Mouse (Mus musculus) kidney, embryonic 16.5 days (tissue): Measurements from ENCODE around the gene Zmiz1. TPM values are rescaled to one million over a fixed set of nuclear protein-coding genes. Genes with fewer than 3 reads are reported as not detected.
A peak's percentile ranks its signal among the peaks of the same experiment; 100 is the strongest.

ENCODE experiments used
- ATAC-seq: fragments of 200-750 bp; cut with Nextera tagmentation; 2 replicates; pipeline ENCODE4 v1.8.0; 2017; ENCODE audit warnings: moderate TSS enrichment; ENCODE audit not compliant: low FRiP score, low TSS enrichment
- H3K27ac ChIP-seq: fragments of 300-500 bp; sonication (generic); 2 replicates; pipeline ENCODE4 v1.5.1; 2014; ENCODE audit warnings: low read length
- H3K27me3 ChIP-seq: fragments of 300-500 bp; sonication (generic); 2 replicates; pipeline ENCODE4 v1.6.1; 2014; ENCODE audit warnings: low read length, control low read depth, mixed read lengths; ENCODE audit not compliant: insufficient read depth
- H3K36me3 ChIP-seq: fragments of 300-500 bp; sonication (generic); 2 replicates; pipeline ENCODE4 v1.6.1; 2014; ENCODE audit warnings: low read length, control low read depth, mixed read lengths; ENCODE audit not compliant: insufficient read depth
- H3K4me1 ChIP-seq: fragments of 300-500 bp; sonication (generic); 2 replicates; pipeline ENCODE4 v1.6.1; 2014; ENCODE audit warnings: low read length, control low read depth, mixed read lengths; ENCODE audit not compliant: insufficient read depth
- H3K4me2 ChIP-seq: fragments of 300-500 bp; sonication (generic); replicated peaks from 2 replicates; pipeline ENCODE4 v1.6.1; 2014; ENCODE audit warnings: low read depth, low read length
- H3K4me3 ChIP-seq: fragments of 300-500 bp; sonication (generic); 2 replicates; pipeline ENCODE4 v1.5.1; 2014; ENCODE audit warnings: mild to moderate bottlenecking, low read length
- H3K9ac ChIP-seq: fragments of 300-500 bp; sonication (generic); replicated peaks from 2 replicates; pipeline ENCODE4 v1.6.1; 2014; ENCODE audit warnings: low read length
- H3K9me3 ChIP-seq: fragments of 300-500 bp; sonication (generic); 2 replicates; pipeline ENCODE4 v1.6.1; 2016; ENCODE audit warnings: low read length, control low read depth
- WGBS: fragments of 180-500 bp; shearing (Covaris S2); extraction: QIAGEN DNeasy Blood & Tissue Kit; methylation state at CpG from one replicate; pipeline ENCODE4 v1.1.7; 2014; 5-methylcytosine and 5-hydroxymethylcytosine counted together
- polyA plus RNA-seq: library from polyadenylated mRNA; unstranded; fragments of >200 nt; fragmentation: Nextera tagmentation; extraction: Ambion mirVana; gene quantifications from 2 replicates; pipeline ENCODE4 v1.2.1, GENCODE M21; 2015

Zmiz1 gene
- polyA plus RNA-seq, 1 experiment from 2014 or later = 36.0 TPM

DNA sequence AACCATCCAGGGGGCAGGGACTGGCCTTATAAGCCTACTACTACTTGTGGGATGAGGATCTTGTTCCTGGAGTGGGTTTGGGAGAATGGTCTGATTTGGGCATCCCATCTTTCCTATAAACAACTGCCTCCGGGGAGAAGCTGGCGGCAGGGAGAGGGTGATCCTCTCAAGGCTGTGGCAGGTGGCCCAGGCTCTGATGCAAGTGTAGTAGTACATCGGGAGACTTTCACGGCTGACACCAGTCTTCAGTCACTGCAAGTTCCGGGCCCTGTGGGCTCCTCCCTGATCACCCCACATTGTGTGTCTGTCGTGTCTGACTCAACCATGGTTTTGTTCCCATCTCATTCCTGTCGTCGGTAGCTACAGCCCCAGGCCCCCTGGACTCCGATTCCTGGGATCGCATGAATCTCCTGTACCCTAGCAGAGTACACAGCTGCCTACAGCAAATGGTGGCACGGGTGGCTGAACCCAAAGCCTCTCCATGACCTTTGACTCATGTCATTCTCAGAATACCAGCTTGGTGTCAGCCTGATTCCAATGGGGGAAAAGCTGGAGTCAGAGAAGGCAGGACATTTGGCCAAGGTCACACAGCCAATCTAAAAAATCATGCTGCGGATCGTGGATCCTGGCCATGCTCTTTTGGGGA is 49.2 kb downstream of the Zmiz1 start:
- H3K4me1 ChIP-seq = peaks cover 36% of the 10 kb centered on the region

DNA sequence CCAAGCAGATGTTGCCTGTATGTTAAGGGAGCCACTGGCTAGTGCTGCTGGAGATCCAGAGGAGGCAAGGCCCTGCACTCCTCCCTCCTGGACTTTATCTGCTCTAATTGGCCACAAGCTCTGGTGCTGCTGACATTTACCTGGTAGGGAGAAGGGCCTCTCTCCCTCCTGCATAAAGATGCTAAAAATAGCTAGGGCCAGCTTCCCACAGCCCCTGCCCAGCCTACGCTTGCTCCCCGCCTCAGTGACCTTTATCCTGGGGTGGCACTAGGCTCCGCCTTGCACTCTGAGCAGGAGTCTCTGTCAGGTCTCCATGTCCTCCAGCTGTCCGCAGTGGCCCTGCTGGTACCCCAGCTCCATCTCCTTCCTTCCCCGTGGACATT is 49.8 kb downstream of the Zmiz1 start:
- Histone ChIP-seq H3K4me1 (peaks cover 40% of the 10 kb centered on the region), H3K4me2 (no peak overlapping the region), H3K36me3 (peaks cover 23% of the 10 kb centered on the region), H3K4me3 (no peak overlapping the region), H3K27me3 (no peaks in the 10 kb centered on the region), H3K27ac (no peak overlapping the region), H3K9me3 (no peaks in the 10 kb centered on the region), H3K9ac (no peak overlapping the region)
- 74% methylated on average over 5 of the region's 5 CpGs for WGBS
- ATAC-seq = peak; percentile 11; the same call in 1 of the 2 replicates

More for the DNA sequence above, 49.2 kb downstream of the Zmiz1 start:
- H3K4me2 ChIP-seq = no peak overlapping the region
- no peaks in the 10 kb centered on the region for H3K9me3 ChIP-seq
- no peak overlapping the region for H3K4me3 ChIP-seq
- H3K36me3 ChIP-seq = peaks cover 25% of the 10 kb centered on the region
- no peak overlapping the region for H3K9ac ChIP-seq
- H3K27me3 ChIP-seq = no peaks in the 10 kb centered on the region
- WGBS = 76% methylated on average over 13 of the region's 13 CpGs
- no peak for ATAC-seq
- no peak overlapping the region for H3K27ac ChIP-seq

DNA sequence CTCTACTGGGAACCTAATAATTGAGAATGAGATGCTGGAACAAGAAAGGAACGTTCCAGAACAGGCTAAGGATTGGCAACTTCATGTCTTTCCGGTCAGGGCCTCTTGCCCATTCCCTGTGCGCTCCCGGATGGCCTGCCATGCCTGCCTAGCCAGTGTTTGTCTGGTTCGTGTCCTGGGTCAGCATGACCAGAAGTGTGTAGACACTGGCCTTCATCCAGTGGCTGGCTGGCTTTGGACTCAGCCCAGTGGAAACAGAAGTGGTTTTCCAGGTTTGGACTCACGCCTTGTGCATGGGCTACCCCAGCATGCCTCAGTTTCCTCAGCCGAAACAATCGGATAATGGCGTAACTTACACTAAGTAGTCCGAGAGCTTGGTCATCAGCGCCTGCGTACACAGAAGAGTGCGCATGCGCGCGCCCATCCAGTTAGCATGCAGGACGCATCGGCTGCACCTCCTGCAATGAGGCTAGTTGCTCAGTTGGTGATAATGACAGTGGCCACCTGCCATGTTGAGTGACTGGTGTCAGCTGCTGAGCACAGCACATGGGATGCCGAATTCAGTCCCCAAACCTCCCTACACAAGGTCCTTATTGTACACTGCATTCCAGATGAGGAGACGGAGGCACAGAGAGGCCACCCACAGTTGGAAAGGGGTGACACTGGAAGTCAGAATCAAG is 50.6 kb downstream of the Zmiz1 start:
- Histone ChIP-seq H3K27ac (no peak overlapping the region), H3K27me3 (no peaks in the 10 kb centered on the region), H3K4me1 (peaks cover 40% of the 10 kb centered on the region), H3K36me3 (peaks cover 15% of the 10 kb centered on the region), H3K9me3 (no peaks in the 10 kb centered on the region), H3K9ac (no peak overlapping the region), H3K4me3 (no peak overlapping the region), H3K4me2 (no peak overlapping the region)
- WGBS = 93% methylated on average over 20 of the region's 20 CpGs
- ATAC-seq = no peak

DNA sequence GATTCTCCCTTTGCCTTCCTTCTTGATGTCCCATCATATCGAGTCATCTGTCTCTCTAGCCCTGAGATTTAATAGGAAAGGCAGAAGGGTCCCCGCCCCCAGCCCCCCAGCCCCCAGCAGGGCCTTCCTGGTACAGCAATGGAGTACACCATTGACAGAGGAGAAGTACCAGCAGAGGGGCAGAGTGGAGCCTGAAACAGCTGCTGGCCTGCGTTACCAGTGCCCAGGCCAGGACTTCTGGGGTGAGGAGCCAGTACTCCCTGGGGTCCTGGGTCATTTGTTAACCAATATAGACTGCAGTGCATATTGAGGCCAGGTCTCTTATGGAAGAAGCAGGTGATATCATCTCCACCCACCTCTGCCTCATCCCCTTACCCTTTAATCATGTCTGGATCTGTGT is 51.4 kb downstream of the Zmiz1 start:
- peaks cover 12% of the 10 kb centered on the region for H3K36me3 ChIP-seq
- H3K9ac ChIP-seq = no peak overlapping the region
- H3K4me1 ChIP-seq = peaks cover 48% of the 10 kb centered on the region
- ATAC-seq = no peak
- no peaks in the 10 kb centered on the region for H3K27me3 ChIP-seq
- no peak overlapping the region for H3K4me2 ChIP-seq
- 72% methylated on average over 3 of the region's 3 CpGs for WGBS
- H3K9me3 ChIP-seq = no peaks in the 10 kb centered on the region
- H3K4me3 ChIP-seq = no peak overlapping the region
- no peak overlapping the region for H3K27ac ChIP-seq

DNA sequence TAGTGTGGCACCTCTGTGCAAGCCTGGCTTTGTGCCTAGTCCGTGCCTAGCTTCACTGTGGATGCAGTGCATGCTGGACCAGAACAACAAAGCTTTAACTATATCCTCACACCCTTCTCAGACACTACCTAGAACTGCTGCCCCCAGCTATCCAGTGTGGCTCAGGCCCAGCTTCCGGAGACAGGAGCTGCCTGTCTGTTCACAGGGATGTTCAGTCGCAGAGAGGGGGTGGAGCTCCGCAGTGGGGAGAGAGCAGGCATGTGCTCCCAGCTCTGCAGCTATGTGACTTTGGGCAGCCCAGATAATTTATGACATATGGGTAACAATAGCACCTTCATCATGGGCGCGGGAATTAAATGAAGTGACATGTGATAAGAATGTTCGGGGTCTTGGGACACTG is 52.0 kb downstream of the Zmiz1 start:
- Histone ChIP-seq H3K27me3 (no peaks in the 10 kb centered on the region), H3K36me3 (peaks cover 6% of the 10 kb centered on the region), H3K9ac (no peak overlapping the region), H3K4me3 (no peak overlapping the region), H3K4me1 (peaks cover 54% of the 10 kb centered on the region), H3K4me2 (no peak overlapping the region), H3K27ac (no peak overlapping the region), H3K9me3 (no peaks in the 10 kb centered on the region)
- ATAC-seq = no peak
- WGBS = 29% methylated on average over 7 of the region's 7 CpGs

DNA sequence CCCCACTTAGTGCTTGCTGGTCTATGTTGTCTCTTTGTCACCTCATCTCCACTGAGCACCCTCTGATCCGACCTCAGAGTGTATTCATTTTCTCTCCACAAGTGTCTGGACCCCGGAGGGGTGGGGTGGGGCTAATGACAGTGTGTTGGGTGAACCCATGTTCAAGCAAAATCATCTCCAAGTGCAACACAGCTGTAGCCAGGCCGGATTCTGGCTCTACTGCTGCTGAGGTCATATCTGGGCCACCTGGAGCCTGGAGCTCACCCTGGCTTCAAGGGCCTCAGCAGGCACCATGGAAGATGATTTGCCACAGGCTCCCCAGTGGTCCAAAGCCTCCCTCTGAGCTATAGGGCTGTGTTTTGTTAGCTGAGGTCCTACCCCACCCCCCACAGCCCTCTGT is 52.6 kb downstream of the Zmiz1 start:
- Histone ChIP-seq H3K4me2 (no peak overlapping the region), H3K27me3 (no peaks in the 10 kb centered on the region), H3K4me1 (peaks cover 60% of the 10 kb centered on the region), H3K9ac (no peak overlapping the region), H3K27ac (no peak overlapping the region), H3K36me3 (peaks cover 6% of the 10 kb centered on the region), H3K4me3 (no peak overlapping the region), H3K9me3 (no peaks in the 10 kb centered on the region)
- 37% methylated on average over 3 of the region's 3 CpGs for WGBS
- ATAC-seq = no peak

DNA sequence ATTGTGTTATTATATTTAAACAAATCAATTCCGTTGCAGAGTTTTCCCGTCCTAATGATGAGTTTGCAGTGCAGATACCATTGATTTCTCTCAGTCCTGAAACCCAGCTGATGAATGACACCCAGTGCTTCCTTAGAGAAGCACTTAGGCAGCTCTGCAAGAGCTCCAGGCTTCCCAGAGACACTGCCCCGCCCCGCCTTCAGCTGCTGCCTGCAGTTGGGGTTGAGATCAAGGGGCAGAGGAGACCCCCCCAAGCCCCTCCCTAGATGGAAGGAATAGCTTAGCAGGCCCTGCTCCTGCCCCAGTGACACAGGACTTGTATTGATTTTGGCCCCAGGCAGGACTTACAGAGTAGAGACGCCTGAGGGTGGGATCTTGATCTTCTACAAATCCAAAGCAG is 53.0 kb downstream of the Zmiz1 start:
- H3K4me3 ChIP-seq = no peak overlapping the region
- H3K4me2 ChIP-seq = no peak overlapping the region
- ATAC-seq = no peak
- H3K36me3 ChIP-seq = peaks cover 6% of the 10 kb centered on the region
- 36% methylated on average over 5 of the region's 5 CpGs for WGBS
- H3K27me3 ChIP-seq = no peaks in the 10 kb centered on the region
- no peak overlapping the region for H3K27ac ChIP-seq
- H3K9ac ChIP-seq = no peak overlapping the region
- H3K9me3 ChIP-seq = no peaks in the 10 kb centered on the region
- peaks cover 64% of the 10 kb centered on the region for H3K4me1 ChIP-seq

DNA sequence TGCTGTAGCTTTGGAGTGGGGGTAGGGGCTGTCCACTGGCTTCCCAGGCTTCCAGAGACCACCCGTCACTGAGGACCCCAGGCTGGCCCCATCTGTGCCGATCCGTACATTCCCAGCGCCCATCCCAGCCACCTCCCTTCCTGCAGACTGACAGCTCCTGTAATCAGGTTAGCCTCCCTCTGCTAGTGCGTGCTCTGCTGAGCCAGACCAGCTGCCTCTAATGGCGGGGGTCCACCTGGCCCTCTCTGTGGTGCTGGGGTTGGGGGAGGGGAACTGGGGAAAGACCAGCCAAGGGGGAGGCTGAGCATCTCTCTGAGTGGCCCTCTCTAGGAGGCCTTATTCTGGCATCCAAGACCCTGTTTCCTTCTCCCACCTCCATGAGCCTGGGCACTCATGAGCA is 53.8 kb downstream of the Zmiz1 start:
- H3K9me3 ChIP-seq = no peaks in the 10 kb centered on the region
- H3K27me3 ChIP-seq = no peaks in the 10 kb centered on the region
- peaks cover 4% of the 10 kb centered on the region for H3K36me3 ChIP-seq
- peaks cover 73% of the 10 kb centered on the region for H3K4me1 ChIP-seq
- H3K4me2 ChIP-seq = no peak overlapping the region
- ATAC-seq = 0 out of 2 replicates have a peak, but pooled peaks have one; percentile 21
- no peak overlapping the region; the same call in 1 of the 2 replicates for H3K9ac ChIP-seq
- WGBS = 20% methylated on average over 6 of the region's 6 CpGs
- H3K4me3 ChIP-seq = no peak overlapping the region
- no peak overlapping the region for H3K27ac ChIP-seq

DNA sequence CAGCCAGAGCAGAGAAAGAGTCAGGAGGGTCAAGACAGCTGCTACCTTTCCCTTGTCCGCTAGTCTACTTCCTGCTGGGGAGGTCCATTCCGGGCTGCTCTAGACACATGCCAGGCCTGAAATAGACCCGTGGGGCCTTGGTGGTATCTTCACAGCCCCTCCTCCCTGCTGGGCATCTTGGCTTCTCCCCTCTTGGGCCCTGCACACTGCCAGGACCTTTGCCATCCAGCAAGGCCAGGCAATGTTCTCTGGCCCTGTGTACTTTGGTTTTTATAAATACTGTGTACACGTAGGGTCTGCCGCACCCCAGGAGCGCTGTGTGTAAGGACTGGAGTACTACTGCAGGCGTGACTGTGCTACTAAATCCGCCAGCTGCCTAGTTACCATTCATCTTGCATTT is 54.5 kb downstream of the Zmiz1 start:
- Histone ChIP-seq H3K4me3 (no peak overlapping the region), H3K27me3 (no peaks in the 10 kb centered on the region), H3K4me1 (peaks cover 70% of the 10 kb centered on the region), H3K9me3 (no peaks in the 10 kb centered on the region), H3K4me2 (no peak overlapping the region), H3K9ac (no peak overlapping the region; the same call in 1 of the 2 replicates), H3K36me3 (peaks cover 4% of the 10 kb centered on the region), H3K27ac (no peak overlapping the region; the same call in 1 of the 2 replicates)
- 57% methylated on average over 8 of the region's 8 CpGs for WGBS
- ATAC-seq = no peak

DNA sequence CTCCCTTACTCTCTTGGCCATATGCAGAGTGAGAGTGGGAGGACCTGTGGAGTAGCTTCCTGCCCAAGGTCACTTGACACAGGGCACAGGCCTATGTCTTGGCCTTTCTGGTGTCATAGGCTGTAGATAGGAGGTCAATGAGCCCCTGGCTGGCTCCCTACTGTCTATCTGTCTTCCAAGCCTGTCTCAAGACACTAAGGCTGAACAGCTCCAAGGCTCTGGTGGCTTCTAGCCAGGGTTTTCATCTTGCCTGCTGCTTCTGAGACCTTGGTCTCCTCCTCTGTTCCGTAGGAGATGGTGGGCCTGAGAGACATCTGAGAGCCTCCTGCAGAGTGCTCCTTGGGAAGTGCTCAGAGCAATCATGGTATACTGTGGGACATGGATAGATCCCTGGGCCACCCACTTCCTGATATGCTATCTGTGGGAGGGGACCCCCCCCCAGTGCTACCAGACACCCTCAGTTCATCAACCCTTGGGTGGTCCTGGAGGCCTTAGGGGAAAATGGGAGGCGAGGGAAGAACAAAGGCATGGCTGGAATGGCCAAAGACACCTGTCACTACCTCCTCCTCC is 56.0 kb downstream of the Zmiz1 start:
- H3K4me1 ChIP-seq = peaks cover 75% of the 10 kb centered on the region
- no peaks in the 10 kb centered on the region for H3K9me3 ChIP-seq
- no peaks in the 10 kb centered on the region for H3K36me3 ChIP-seq
- 49% methylated on average over 2 of the region's 2 CpGs for WGBS
- no peak overlapping the region for H3K4me3 ChIP-seq
- H3K27ac ChIP-seq = peak overlapping the region; percentile 30; the same call in 1 of the 2 replicates
- H3K9ac ChIP-seq = no peak overlapping the region
- no peak for ATAC-seq
- H3K4me2 ChIP-seq = no peak overlapping the region
- no peaks in the 10 kb centered on the region for H3K27me3 ChIP-seq
